ENCODE assay signal across 13 mouse cellular contexts in the genomic region with DNA sequence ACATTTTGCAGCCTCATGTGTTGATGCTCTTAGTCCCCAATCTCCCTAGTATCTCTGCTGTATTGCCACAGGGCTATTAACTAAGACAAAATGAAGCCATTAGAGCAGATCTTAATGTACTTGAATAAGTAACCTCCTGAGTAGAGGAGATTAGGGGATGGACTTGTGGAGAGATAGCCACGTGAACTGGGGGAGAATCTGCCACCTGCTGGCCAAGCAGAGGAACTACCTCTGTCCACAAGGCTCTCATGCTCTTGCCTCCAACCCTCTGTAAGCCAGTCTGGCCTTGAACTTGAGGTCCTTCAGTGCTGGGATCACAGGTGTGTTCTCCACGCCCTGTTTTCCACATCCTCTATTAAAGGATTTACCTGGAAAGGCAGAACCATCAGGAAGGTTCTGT. TPM values are rescaled to one million over a fixed set of nuclear protein-coding genes. Genes with fewer than 3 reads are reported as not detected.
A peak's percentile ranks its signal among the peaks of the same experiment; 100 is the strongest.
DNase-seq lines count a peak whose midpoint lies in the region; ATAC-seq and TF ChIP-seq lines count a peak whose summit lies in the region.
"Not testable (repeated sequence)": the region's sequence is repeated elsewhere in the genome, so short reads cannot be mapped to it uniquely, and the experiment has no call there.
"Had no signal": no experiment of that assay in that cellular context is flagged by ENCODE, and none has a peak within 500 bp of the region (broad histone marks: within the 10 kb centered on the region; RNA-seq: fewer than 3 reads in every experiment).

No protein-coding gene starts in this region.

- peak; percentile 8 for DNase-seq in ES-CJ7 (ENCODE audit: low read depth, low spot score)
- peak; percentile 28 to 69 for DNase-seq in adrenal gland, adult (ENCODE audit: inconsistent age in 2 of 2, low spot score in 1 of 2)
- DNase-seq in cerebellum, postnatal 10 days, result peak; percentile 18 to 41
- not testable (repeated sequence) for DNase-seq in heart, postnatal 0 days (ENCODE audit: low spot score)
- peak; percentile 28 for DNase-seq in kidney, postnatal 14 days
- DNase-seq in lung, postnatal 10 days, result peak; percentile 18
- DNase-seq in retina, postnatal 1 day, result peak; percentile 14
- peak; percentile 26 to 27 for DNase-seq in thymus, postnatal 36 days

- not testable (repeated sequence) for H3K9ac ChIP-seq in heart, postnatal 0 days (replicated peaks; ENCODE audit: low read depth, low read length)

- H3K27ac ChIP-seq in heart, postnatal 0 days (ENCODE audit: low read depth), result not testable (repeated sequence)

- TF ChIP-seq CTCF in heart, postnatal 0 days (IDR thresholded peaks at IDR 0.05; ENCODE audit: low read depth), result peak; percentile 50

- ATAC-seq in heart, postnatal 0 days (ENCODE audit: insufficient read depth, low read depth), result not testable (repeated sequence)

- not testable (repeated sequence) for TF ChIP-seq EP300 in heart, postnatal 0 days (IDR thresholded peaks at IDR 0.05; ENCODE audit: low read depth)

- not testable (repeated sequence) for H3K27me3 ChIP-seq in heart, postnatal 0 days (ENCODE audit: control insufficient read depth, insufficient read depth, low read length)

- H3K4me3 ChIP-seq in heart, postnatal 0 days (ENCODE audit: low read depth, low read length), result not testable (repeated sequence)

- not testable (repeated sequence) for H3K36me3 ChIP-seq in heart, postnatal 0 days (replicated peaks; ENCODE audit: control insufficient read depth, insufficient read depth, low read length)

- WGBS in heart, postnatal 0 days, result 10% methylated on average over 2 of the region's 2 CpGs

- H3K4me1 ChIP-seq in heart, postnatal 0 days (ENCODE audit: control insufficient read depth, insufficient read depth), result not testable (repeated sequence)

- not testable (repeated sequence) for H3K9me3 ChIP-seq in heart, postnatal 0 days (replicated peaks; ENCODE audit: control insufficient read depth, low read length)

- H3K4me2 ChIP-seq in heart, postnatal 0 days (ENCODE audit: low read depth, low read length), result not testable (repeated sequence)

RNA-seq across cellular contexts. Expression of a gene that starts 23.7 kb away (rescaled TPM):
- 1.5 and 3.4 TPM in 2 replicates for total RNA-seq in heart, postnatal 0 days (2014; rRNA removed; ENCODE audit: low replicate concordance)
- 0.75 and 0.84 TPM in 2 replicates for polyA plus RNA-seq in heart, postnatal 0 days (2015; fragmentation: Nextera tagmentation; extraction: Ambion mirVana)
- total RNA-seq: ES-E14 had no signal
- polyA plus RNA-seq: neural tube, embryonic 12.5 days had no signal

RNA-seq across cellular contexts. Expression of a gene that starts 39.4 kb away (rescaled TPM):
- total RNA-seq in heart, postnatal 0 days (2014; rRNA removed; ENCODE audit: low replicate concordance), result 78.6 and 125 TPM in 2 replicates
- 65.0 and 74.9 TPM in 2 replicates for polyA plus RNA-seq in heart, postnatal 0 days (2015; fragmentation: Nextera tagmentation; extraction: Ambion mirVana)
- total RNA-seq: common myeloid progenitor, adult 5-6 weeks; hematopoietic stem cell, adult 5-6 weeks; megakaryocyte-erythroid progenitor cell, adult 5-6 weeks had no signal
